Mouse (Mus musculus) embryo, embryonic 11.5 days (tissue): ENCODE data around the gene Calcoco1.

ENCODE experiments used
- DNase-seq: peaks from one replicate; pipeline ENCODE4 v3.0.0-alpha.2; 2012; ENCODE audit warnings: low read depth, low spot score

The Calcoco1 gene

GRCm38 (mm10) chr15:102721980-102722475 lies at the start of gene Calcoco1:
Calcoco1 (minus strand) TSS chr15:102722178.
- peak; percentile 97 for DNase-seq

- DNase-seq: no peak
These were observed 48.9 kb upstream of the Calcoco1 start for GRCm38 (mm10) chr15:102770866-102771265.

- DNase-seq: no peak
These were observed 43.2 kb upstream of the Calcoco1 start for GRCm38 (mm10) chr15:102765207-102765606.

- no peak for DNase-seq
These were observed 39.9 kb upstream of the Calcoco1 start for GRCm38 (mm10) chr15:102761745-102762378.

GRCm38 (mm10) chr15:102757686-102758085 lies 35.7 kb upstream of the Calcoco1 start:
- no peak for DNase-seq

- DNase-seq: no peak
These were observed 33.1 kb upstream of the Calcoco1 start for GRCm38 (mm10) chr15:102755053-102755452.

GRCm38 (mm10) chr15:102754361-102754760 lies 32.4 kb upstream of the Calcoco1 start:
- no peak for DNase-seq

- peak; percentile 76 for DNase-seq
These were observed 31.2 kb upstream of the Calcoco1 start for GRCm38 (mm10) chr15:102753170-102753569.

GRCm38 (mm10) chr15:102752164-102752563 lies 30.2 kb upstream of the Calcoco1 start:
- no peak for DNase-seq

- no peak for DNase-seq
These were observed 28.3 kb upstream of the Calcoco1 start for GRCm38 (mm10) chr15:102750241-102750640.

- no peak for DNase-seq
These were observed 27.1 kb upstream of the Calcoco1 start for GRCm38 (mm10) chr15:102749103-102749502.

- DNase-seq: no peak
These were observed 25.9 kb upstream of the Calcoco1 start for GRCm38 (mm10) chr15:102747853-102748252.

GRCm38 (mm10) chr15:102747286-102747640 lies 25.3 kb upstream of the Calcoco1 start:
- DNase-seq: no peak

GRCm38 (mm10) chr15:102746488-102747285 lies 24.7 kb upstream of the Calcoco1 start:
- no peak for DNase-seq

- no peak for DNase-seq
These were observed 24.1 kb upstream of the Calcoco1 start for GRCm38 (mm10) chr15:102746126-102746487.

GRCm38 (mm10) chr15:102745387-102745786 lies 23.4 kb upstream of the Calcoco1 start:
- DNase-seq: no peak

GRCm38 (mm10) chr15:102744831-102745230 lies 22.9 kb upstream of the Calcoco1 start:
- no peak for DNase-seq

- no peak for DNase-seq
These were observed 22.4 kb upstream of the Calcoco1 start for GRCm38 (mm10) chr15:102744416-102744815.

- no peak for DNase-seq
These were observed 22.0 kb upstream of the Calcoco1 start for GRCm38 (mm10) chr15:102743996-102744395.

GRCm38 (mm10) chr15:102743196-102743595 lies 21.2 kb upstream of the Calcoco1 start:
- no peak for DNase-seq

- peak; percentile 89 for DNase-seq
These were observed 20.6 kb upstream of the Calcoco1 start for GRCm38 (mm10) chr15:102742589-102742988.

- DNase-seq: no peak
These were observed 17.7 kb upstream of the Calcoco1 start for GRCm38 (mm10) chr15:102739520-102740297.
